Mouse (Mus musculus) gastrocnemius, postnatal 4 days (tissue): ENCODE measurements around the gene Klhdc3. TPM values are rescaled to one million over a fixed set of nuclear protein-coding genes. Genes with fewer than 3 reads are reported as not detected.

Source experiments
- DNase-seq, 2 experiments: peaks; one replicate each; pipeline ENCODE4 v3.0.0; 2021 to 2022; ENCODE audit warnings: low spot score in 2 of 2, mixed read lengths in 2 of 2
- total RNA-seq, 2 experiments: library from RNA; stranded (reverse); gene quantifications; 2 replicates each; pipeline ENCODE4 v1.2.3; 2021

Klhdc3 gene
- total RNA-seq, 2 experiments from 2014 or later, result 191 to 192 TPM

GRCm38 (mm10) chr17:46667712-46668111, 13.0 kb downstream of the Klhdc3 start:
- DNase-seq, result no peak

DNA sequence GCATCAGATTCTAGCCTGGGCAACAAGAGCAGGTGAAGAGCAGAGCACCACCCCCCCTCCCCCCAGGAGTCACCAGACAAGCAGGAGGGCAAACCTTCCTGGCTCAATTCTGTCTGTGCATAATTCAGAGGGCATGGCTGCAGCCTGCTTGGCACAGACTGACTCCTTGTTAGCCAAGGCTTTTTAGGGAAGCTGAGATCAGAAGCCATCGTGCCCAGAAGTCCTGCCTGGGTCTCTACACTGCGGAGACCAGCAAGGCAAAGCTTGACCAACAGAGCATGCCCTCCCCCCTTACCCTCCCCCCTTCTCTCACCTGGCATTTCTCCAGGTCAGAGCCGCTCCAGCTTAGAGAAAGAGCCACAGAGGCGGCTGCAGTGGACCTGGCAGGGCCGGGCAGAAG, 18.0 kb downstream of the Klhdc3 start:
- no peak for DNase-seq

- no peak for DNase-seq
These were observed 18.7 kb downstream of the Klhdc3 start for GRCm38 (mm10) chr17:46661981-46662380.

- DNase-seq, result no peak
These were observed 19.4 kb downstream of the Klhdc3 start for GRCm38 (mm10) chr17:46661351-46661750.

DNA sequence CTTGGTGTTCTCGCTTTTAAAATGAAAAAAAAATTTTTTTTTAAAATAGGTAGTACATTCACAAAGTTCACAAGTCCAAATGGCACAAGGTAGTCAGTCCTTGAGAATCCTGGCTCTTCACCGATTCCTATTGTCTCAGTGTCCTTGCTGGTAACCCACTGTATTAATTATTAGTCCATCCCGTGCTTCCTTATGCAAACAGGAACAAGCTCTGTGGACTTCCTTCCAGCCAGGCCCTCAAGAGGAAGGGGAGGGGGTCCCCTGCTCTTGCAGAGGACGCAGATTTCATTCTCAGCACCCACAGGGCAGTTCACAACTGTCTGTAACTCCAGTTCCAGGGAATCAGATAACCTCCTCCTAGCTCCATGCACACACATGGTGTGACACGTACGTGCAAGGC, 24.7 kb downstream of the Klhdc3 start:
- no peak for DNase-seq

- DNase-seq, result no peak
These were observed 28.8 kb downstream of the Klhdc3 start for GRCm38 (mm10) chr17:46651755-46652547.

DNA sequence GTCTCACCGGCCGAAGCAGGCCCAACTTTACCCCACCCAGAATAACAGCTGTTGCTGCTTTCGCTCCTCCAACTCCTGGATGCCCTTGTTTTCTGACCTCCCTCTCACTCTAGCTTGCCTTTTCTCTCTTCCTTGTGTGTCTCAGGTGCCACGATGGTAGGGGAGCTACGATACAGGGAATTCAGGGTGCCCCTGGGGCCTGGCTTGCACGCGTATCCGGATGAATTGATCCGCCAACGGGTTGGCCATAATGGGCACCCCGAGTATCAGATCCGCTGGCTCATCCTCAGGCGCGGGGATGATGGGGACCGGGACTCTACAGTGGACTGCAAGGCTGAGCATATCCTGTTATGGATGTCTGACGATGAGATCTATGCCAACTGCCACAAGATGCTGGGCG, 29.4 kb downstream of the Klhdc3 start:
- no peak for DNase-seq

DNA sequence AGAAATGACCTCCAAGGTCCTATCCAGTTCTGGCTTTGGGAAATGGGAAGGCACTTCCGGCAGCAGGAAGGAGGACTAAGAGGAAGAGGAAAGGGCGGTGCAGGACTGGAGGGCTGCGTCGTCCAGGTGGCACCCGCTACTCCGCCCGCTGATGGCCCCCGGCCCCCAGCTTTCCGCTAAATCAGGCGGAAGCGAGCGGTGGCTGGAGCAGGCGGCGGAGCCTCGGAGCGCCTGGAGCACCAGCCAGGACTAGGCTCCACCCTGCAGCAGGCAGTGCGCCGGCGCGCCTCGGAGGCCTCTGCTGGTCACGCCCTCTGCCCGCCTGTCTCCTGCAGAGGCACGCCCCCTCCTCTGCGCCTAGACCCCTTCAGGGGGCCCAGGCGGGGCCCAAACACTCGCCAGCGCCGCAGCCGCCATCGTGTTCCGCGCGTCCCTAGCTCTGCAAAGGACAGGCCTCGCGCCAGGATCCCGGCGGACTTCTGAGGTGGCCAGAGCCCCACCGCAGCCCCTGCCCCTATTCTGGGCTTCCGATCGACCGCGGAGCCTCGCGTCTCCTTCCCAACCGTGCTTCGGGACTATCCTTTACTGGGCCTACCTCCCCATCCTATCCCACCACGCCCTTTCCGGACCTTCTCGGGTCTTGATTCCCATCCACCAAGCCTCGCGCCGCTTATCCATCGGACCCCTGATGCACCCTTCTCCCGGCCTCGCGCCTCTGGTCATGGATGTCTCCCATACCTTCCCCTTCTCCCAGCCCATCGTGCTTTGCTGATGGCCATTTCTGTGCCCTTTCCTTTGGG, 30.3 kb downstream of the Klhdc3 start, which contains the start of gene Cul7:
Gene Cul7, plus strand, starts transcription at position 106 of the 800 bp plus-strand sequence.
- peak; percentile 88 to 96 for DNase-seq

DNA sequence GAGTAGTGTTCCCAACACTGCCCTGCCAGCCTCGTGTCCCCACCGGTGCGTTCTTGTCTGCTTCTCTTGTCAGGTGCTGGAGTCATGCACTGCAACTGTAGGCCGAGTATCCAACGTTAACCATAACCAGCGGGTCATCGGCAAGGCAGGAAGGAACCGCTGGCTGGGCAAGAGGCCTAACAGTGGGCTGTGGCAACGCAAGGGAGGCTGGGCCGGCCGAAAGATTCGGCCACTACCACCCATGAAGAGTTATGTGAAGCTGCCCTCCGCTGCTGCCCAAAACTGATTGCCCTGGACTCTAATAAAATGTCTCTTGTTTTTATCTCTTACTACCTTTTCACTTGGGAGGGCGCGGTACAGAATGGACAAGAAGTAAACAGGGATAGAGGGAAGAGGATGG, 30.9 kb downstream of the Klhdc3 start:
- peak in 1 of 2 experiments; percentile 33 for DNase-seq

- no peak for DNase-seq
These were observed 32.3 kb downstream of the Klhdc3 start for GRCm38 (mm10) chr17:46648436-46648835.

DNA sequence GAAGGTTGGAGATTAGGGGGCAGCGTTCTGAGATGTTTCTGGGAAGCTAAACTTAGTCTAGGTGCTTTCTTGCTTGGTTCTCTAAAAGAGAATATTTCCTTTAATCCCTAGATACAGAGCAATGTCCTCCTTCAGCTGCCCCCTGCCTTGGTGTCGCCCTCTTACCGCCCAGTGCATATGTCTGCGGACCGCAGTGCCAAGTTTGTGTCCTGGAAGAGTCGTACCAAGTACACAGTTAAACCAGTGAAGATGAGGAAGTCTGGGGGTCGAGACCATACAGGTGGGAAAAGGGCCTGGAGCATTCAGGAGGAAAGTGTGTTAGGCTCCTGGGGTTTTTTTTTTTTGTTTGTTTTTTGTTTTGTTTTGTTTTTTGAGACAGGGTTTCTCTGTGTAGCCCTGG, 33.4 kb downstream of the Klhdc3 start:
- no peak for DNase-seq

- DNase-seq, result no peak
These were observed 34.4 kb downstream of the Klhdc3 start for GRCm38 (mm10) chr17:46646322-46646662.

DNA sequence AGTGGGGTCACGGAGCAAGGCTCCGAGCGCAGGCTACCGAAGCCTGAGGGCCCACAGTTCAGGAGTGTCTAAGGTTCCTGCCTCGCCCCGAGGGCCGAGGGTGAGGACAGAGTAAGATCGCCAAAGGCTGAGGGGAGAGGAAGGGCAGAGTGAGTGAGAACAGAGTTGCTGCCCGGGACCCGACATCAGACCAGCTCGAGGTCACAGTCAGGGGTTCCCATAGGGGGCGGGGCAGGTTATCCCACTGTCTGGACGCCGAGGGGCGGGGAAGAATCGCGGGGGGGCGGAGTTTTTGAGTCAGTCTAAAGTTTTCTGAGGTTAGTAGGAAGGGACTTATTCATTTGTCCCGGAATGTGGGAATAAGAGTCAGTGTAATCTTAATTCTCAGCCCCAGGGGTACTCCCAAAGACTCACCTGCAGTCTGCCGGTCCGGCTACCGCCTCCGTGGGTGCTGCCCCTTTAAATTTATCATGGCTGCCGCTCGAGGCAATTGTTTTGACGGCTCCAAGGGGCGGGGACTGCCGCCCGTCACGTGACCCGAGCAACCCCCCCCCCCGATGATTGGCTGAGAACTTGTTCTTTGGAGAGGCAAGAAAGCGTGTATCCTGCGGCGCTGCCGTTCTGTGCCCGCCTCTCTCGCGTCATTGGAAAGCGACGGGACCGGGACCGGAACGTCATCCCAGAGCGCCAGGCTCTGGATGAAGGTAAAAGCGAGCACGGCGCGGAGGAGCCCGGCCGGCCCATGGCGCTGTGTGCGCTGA, 35.0 kb downstream of the Klhdc3 start, which contains the start of the genes Klc4 and Mrpl2:
Gene Klc4, minus strand, starts transcription at position 462 of the 761 bp plus-strand sequence.
Gene Mrpl2, plus strand, starts transcription at position 669 of the 761 bp plus-strand sequence.
- peak; percentile 95 to 98 for DNase-seq

- no peak for DNase-seq
These were observed 35.7 kb downstream of the Klhdc3 start for GRCm38 (mm10) chr17:46644916-46645475.

- DNase-seq, result no peak
These were observed 36.4 kb downstream of the Klhdc3 start for GRCm38 (mm10) chr17:46644152-46644805.

DNA sequence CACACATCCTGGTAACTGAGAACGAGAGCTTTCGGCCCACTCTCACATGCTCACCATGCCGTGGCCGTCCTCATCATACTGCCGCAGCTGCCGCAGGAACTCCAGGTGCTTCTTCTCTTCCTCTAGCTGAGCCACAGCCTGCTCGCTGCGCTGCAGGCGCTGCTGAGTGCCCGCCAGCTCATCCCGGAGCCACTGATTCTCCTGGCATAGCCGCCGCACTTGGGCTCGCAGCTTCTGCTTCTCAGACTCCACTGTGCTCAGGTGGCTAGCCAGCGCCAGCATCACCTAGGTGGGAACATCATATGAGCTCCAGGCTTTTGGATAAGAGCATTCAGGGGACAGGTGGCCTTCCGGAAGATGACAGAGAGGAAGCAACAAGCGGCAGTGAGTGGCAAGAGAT, 38.7 kb downstream of the Klhdc3 start:
- no peak for DNase-seq

DNA sequence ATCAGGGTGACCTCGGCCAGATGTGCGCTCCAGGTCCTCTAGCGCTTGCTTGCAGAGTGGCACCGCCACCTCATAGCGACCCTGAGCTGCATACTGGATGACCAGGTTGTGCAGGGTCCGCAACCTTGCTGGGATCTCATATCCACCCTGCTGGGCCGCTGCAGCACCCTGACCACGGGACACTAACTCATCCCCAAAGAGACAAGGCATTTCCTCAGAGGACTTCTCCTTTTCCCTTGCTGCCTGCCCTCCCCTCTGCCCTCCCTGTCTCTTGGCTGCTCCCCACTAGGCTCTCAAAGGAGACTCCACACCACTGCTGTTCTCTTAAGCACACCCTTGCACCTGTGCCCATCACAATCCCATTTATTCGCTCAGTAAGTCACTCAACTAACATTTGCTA, 40.8 kb downstream of the Klhdc3 start:
- DNase-seq, result no peak

DNA sequence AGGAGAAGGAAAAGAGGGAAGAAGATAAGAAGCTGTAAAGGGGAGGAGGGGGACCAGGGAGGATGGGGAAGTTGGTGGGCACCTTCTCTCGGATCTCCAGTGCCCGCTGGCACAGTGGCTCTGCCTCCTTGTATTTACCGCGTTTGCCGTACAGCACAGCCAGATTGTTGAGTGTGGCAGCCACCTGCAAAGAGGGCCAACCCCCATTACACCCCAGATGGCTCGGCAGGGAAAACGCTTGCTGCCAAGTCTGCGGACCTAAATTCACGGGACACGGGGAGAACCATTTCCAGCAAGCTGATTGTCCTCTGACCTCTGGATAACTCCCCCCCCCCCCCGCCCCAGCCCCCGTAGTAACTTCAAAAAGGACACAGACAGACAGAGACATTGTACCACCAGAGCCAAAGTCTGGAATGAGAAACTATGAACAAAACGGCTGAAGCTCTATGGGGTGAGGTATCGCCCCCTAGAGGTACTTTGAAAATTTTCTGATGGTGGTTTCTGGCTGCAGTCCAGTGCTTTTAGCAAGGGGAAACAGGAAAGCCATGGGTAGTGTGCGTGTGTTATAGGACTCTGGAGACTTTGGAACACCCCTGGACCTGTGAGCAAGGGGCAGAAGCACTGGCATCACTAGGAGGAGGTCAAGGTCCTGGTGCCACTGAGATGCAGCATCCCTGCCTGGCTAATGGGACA, 43.7 kb downstream of the Klhdc3 start:
- peak; percentile 52 to 71 for DNase-seq

DNA sequence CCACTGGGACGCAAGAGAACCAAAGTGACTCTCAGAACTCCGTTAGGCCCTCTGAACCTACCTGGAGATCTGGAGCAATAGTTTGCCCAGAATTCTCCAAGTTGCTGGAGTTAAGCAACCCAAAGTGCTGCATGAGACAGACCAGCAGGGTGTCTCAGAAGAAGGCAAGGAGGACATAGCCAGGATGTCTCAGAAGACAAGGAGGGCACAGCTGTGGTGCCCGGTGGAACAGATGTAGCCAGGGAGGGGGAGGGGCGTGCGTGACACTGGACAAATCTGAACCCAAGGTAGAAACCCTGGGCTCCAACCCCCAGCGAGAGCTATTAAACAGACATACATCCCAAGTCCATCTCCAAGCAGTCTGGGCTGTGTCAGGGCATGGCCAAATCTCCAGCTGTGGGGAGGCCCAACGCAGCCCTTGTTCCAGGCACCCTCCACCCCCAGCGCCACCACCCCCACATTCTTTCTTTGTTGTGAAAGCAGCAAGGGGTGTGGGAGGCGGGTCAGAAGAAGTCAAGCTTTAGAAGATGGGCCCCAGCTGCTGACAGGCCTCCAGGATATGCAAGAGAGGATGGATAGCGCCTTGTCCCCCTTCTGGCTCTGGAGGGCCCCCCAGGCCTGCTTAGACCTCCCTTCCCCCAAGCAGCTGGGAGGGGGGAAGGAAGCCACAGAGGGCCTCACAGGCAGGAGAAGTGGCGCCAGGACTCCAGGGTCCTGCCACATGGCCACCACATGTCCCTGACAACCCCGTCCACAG, 50.9 kb downstream of the Klhdc3 start:
- peak; percentile 44 to 64 for DNase-seq
